Mouse (Mus musculus): Measurements from ENCODE around the gene Cfap43. TPM values are rescaled to one million over a fixed set of nuclear protein-coding genes. Genes with fewer than 3 reads are reported as not detected.
"Not testable (repeated sequence)": the region's sequence is repeated elsewhere in the genome, so short reads cannot be mapped to it uniquely, and the experiment has no call there.

Cfap43 gene
- total RNA-seq, 2 experiments from 2014 or later: not detected

DNA sequence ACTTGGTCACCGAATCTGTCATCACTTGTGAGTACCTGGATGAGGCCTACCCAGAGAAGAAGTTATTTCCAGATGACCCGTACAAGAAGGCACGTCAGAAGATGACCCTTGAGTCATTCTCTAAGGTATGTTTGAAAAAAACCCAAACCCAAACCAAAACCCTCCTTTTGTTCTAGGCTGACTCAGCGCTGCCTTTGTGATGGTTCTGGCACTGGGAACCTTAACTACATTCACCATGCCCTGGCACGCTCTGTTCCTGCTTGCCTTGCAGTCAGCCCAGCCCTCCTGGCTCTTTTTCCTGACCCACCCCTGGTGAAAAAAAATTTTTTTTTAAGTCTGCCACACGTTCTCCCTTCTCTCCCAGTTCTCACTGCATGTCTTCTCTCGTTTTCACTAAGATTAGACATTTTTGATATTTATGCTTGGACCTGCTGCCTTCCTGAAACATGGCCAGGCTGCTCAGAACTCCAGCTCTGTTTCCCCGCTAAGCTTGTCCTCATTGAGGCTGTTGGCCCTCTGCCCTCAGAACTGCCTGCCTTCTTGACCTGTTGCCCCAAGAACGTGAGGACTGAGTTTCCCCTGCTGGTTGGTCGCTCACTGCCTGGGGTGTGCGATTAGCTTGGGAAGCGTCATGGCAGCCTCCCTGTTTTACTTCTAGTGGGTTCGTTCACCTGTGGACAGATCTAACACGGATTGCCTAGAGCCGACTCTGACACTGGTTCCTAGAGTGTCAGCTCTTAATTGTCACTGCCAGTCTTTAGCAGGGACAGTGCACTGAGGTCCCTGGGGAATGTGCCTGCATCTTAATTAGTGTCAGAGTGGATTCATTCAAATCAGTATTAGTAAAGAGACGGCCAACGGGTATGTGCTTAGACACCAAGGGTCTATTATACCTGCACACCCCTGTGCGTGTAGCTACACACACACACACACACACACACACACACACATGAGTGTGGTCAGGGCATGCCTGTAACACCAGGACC lies 60.8 kb downstream of the Cfap43 start:
- intact Hi-C loops (cut with DNase I): no loop called here
- DNase-seq: no peak

DNA sequence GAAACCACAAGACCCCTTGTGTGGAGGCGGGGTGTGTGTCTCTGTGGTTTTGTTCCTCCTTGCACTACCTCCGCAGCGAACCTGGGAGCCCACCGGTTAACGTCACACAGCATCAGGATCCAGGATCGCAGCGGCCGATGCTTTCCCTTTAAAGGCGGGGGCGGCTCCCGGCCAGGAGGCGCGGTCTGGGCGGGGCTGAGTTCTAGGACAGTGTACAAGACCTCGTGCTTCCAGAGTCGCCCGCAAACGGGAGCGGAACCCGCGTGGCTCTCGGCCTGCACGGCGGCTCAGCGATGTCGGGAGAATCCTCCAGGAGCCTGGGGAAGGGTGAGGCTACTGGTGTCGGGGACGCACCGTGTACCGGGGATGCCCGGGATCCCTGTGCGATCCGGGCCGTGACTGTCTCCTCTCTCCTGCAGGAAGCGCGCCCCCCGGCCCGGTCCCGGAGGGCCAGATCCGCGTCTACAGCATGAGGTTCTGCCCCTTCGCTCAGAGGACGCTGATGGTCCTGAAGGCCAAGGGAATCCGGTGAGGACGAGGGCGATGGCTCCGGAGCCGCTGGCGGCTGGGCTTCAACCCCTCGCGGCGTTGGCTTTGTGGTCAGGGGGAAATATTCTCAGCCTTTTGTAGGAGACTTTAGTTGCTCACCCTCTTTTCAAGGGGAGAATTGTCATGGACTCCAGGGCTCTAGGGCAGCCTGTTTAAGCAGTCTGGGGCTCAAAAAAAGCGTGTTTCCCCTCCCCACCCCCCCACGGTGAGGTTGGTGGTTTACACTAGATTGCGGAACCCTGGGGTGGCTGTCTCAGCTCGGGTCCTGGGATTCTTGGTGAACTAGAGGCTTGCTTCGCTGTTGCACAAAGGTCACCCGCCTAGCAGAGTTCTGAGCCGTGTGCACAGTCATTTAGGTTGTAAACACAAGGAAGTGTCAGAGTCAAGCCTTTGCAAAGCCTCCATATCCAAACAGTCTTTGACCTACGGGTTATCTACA lies 64.0 kb downstream of the Cfap43 start, which contains the start of gene Gsto1:
Gene Gsto1 (plus strand): TSS at position 175 of the 988 bp plus-strand sequence.
- intact Hi-C loops (cut with DNase I): no loop called here
- DNase-seq: peak; percentile 90 to 91

DNA sequence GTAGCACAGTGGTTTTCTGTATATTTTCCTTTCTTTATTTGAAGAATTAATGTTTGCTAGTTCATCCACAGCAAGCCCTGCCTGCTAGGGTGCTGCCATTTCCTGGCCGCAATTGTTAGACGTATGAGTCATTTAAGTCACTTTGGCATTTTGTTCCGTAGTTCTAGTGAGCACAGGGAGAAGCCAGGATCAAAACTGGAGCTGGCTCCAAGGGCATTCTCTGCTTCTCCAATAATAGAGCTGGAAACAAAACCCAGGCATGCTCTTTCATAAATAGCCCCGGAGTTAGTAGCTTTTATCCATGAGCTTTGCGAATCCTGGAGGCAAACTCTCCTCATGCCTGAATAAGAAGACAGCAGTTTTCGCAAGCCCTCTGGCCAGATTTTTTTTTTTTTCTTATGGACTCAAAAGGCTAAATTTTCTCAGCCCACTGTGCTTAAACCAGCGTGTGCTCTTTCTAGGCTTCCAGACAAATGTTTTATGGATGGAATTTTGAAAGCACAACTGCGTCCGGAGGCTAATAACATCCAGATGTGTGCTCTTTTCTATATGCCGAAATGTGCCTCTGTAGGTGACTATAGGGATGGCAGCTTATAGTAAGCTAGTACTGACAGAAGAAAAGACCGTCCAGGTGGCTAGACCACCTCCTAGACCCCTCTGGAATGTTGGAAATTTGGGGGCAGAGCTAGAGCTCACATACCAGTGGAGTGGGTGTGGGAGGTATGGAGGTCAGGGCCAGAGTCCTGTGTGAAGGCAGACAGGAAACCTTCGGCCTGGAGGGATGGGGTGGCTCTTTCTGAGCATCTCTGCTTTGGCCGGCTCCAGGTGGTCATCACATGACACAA lies 64.9 kb downstream of the Cfap43 start:
- DNase-seq: peak; percentile 10 to 19
- intact Hi-C loops (cut with DNase I): no loop called here

DNA sequence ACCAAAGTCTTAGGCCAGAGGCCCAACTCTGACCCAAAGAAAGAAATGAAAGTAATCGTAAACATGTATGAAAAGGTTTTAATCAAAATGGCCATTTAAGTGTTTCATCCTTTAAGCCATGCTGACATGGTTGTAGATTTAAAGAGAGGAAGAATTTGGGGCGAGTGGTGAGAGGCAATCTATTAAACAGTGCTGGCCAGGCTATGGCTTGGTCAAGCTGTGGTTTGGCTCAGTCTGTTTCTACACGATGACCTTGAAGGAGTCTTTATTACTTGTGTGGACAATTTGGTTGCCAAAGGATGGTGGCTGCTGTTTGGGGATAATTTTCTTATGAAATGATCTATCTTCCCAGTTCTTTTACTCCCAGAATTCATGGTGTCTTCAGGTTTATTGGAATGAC lies 66.0 kb downstream of the Cfap43 start:
- intact Hi-C loops (cut with DNase I): no loop called here
- no peak for DNase-seq

DNA sequence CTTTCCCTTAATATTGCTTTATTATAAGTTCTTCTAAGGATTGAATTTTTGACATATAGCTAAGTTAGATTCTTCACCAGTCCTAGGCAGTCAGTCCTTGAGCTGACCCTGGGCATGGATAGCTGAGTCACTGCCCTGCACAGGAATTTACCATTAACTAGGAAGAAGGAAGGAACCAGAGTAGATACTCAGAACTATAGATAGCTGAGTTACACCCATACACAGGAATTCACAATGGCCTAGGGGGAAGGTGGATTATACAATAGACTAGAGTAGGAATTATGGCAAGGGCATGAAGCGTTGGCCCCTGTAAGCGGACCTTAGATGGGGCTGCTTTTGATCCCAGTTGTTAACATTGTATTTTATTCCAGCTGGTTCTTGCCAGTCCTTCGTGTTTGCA lies 67.0 kb downstream of the Cfap43 start:
- DNase-seq; intact Hi-C loops (cut with DNase I): not testable (repeated sequence)

DNA sequence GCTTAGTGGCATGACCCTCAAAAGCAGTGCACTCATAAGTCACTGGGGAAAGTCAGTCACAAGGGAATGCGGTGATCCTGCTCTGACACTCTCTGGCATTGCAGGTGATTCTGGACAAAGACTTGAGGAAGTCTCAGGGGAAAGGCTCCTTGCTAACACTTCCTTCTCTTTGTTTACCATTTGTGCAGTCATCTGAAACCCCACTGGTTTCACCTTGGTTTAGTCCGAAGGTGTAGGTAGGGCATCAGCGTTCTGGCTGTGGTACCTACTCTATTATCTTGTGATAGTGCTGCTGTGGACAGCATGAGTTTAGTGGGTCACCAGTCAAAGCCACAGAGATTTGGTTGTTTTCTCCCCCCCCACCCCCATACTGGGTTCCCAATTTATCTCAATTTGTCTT lies 69.4 kb downstream of the Cfap43 start:
- intact Hi-C loops (cut with DNase I): no loop called here
- no peak for DNase-seq

DNA sequence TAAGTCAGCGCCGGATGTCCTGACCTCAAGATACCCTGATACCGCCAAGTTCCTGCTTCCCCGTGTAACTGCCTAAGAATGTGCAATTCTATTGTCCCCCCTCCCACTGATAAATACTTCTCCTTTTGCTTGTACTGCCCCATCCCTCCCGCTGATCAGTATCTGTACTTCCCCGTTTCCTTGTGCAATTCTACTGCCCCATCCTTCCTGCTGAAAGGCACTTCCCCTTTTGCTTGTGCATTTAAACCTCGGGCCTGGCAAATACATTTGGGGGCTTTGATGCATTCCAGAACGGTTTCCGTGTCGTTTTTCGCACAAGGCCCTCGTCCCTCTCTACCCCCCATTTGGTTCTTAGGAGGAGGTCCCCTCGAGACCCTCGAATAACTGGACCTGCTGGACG lies 77.9 kb downstream of the Cfap43 start:
- intact Hi-C loops (cut with DNase I); DNase-seq: not testable (repeated sequence)

DNA sequence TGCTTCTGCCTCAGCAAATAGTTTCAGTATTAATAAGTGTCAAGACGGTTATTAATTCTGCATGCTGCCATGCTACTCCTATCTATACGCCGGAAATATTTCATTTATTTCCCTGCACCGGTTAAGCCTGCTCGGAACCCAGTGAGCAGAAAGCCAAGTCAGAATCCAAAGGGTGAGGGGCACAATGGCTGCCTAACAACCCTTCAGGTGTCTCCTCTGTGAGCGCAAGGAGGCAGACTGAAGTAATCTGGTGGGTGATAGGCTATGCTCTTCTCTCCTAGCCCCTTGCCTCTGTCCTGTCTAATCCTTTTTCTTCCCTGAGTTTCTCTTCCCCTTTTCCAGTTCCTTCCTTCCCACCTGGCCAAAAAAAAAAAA lies 81.6 kb downstream of the Cfap43 start:
- intact Hi-C loops (cut with DNase I): no loop called here
- DNase-seq: no peak

DNA sequence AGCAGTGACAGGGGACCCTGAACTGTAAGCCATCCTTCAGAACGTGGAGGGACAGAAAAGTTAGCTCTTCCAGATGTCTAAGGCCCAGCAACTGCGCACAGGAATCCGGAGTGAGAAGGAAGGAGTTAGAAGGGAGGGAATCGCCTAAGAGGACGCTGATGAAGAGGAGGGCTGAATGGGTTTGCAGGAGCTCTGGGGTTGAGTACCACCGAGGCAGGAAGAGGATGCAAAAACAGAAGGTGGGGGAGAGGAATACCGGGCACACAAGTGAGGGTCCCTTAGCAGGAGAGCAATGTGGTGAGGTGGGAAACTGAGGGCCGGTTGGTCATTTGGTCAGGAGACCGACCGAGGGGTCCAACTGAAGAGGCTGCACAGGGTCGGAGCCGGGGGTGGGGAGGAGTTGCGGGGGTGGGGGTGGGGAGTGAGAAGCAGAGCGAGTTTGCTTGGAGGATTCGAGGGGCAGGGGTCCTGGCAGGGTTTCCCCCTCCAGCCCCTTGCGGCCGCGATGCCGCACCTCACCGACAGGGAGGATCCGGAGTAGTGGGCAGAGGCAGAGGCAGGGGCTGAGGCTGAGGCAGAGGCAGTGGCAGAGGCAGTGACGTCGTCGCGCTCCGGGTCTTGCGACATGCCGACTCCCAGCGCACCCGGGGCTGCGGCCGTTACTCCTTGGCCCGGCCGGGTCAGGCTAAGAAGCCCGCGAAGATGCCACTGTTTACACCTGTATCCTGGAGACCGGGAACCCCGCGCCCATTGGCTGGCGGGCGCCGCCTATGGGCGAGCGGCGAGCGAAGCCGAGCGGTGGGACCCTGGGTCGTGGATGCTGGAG lies 82.2 kb downstream of the Cfap43 start:
- DNase-seq: peak; percentile 17 to 41
- intact Hi-C loops (cut with DNase I): no loop called here

DNA sequence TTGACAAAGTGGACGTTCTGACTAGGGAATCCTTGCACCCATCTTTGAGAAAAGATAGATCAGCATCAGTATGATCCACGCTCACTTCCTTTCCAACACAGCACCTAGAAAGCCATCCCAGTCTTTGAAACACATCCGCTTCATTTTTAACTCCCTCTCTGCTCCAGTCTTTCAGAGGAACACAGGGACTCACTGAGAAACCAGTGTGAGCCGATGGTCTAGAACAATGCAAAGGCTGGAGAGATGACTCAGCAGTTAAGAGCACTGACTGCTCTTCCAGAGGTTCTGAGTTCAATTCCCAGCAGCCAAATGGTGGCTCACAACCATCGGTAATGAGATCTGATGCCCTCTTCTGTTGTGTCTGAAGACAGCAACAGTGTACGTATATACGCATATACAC lies 83.3 kb downstream of the Cfap43 start:
- DNase-seq: no peak

DNA sequence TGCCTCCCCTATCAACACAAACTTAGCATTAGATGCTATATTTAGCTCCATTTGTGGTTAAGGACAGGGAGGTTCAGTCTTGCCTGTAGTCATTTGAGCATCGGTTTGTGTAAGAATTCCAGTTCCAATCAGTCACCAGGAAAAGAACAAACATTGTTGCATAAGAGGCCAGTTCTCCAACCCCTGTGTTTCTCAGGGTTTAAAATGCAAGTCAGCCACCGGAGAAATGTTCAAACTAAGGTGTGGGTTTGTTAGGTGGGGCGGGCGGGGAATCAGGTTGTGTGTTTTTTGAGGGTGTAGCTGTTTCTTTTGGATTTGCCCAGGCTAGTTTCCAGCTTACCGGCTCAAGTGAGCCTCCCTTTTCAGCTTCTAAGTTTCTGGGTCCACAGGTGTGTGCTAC lies 84.5 kb downstream of the Cfap43 start:
- intact Hi-C loops (cut with DNase I): no loop called here

More for the DNA sequence above, 83.3 kb downstream of the Cfap43 start:
- intact Hi-C loops (cut with DNase I): no loop called here

DNA sequence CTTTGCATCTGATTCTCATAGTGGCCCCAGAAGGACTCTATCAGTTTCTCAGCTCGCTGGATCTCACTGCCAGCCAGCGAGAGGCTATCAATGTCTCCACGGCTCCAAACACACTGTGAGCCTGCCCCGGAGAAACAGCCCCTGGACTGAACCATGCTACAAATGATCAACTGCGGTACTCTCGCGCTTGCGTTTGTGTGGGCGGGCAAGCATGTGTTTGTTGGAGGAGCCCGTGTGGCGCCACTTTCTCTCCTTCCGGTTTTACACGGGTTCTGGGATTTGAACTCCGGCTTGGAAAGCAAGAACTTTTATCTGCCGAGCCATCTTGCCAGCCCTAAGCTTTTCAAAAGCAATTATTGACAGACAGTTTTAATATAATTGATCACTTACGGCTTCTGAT lies 86.8 kb downstream of the Cfap43 start:
- intact Hi-C loops (cut with DNase I): no loop called here
- no peak for DNase-seq

More for the DNA sequence above, 84.5 kb downstream of the Cfap43 start:
- DNase-seq: no peak

DNA sequence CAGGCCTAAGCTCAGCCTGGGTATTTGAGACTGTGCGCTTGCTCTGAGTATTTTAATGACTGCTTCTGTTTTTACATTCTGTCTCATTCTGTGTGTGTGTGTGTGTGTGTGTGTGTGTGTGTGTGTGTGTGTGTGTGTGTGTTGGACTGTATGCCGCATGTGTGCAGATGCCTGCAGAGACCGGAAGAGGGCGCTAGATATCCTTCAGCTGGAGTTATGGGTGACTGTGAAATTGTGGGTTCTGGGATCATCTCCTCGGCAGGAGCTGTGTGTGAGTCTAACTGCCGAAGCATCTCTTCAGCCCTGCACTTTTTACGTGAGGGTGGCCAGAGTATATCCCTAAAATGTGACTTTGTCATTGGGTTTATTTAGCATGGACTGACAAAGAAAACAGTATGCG lies 88.0 kb downstream of the Cfap43 start:
- no peak for DNase-seq
- intact Hi-C loops (cut with DNase I): no loop called here

DNA sequence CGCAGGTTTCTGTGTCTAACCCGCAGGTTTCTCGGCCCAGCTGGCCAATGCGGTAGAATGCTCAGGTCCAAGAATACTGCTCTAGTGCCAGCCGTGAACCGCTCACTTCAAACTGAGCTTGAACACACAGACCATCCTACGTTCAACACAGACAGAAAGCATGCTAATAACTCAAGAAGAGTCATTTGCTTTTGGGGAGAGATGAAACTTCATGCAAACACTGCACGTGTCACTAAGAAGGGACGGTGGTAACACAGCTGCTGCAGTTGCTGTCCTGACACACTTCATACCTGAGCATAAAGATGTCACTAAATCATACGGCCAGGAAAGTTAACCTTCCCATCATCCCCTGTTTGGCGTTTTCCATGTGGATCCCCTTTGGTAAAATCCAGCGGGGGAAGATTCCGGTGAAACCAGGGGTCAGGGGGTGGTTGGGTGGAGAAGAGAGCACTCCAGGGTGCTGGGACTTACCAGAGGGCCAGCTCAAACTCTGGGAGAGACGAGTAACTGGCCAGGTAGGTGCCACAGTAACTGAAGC lies 89.1 kb downstream of the Cfap43 start:
- no peak for DNase-seq
- intact Hi-C loops (cut with DNase I): loop anchor here (10.0 kb wide), 1 partner anchor 565 kb away; no protein-coding TSS in a partner anchor

DNA sequence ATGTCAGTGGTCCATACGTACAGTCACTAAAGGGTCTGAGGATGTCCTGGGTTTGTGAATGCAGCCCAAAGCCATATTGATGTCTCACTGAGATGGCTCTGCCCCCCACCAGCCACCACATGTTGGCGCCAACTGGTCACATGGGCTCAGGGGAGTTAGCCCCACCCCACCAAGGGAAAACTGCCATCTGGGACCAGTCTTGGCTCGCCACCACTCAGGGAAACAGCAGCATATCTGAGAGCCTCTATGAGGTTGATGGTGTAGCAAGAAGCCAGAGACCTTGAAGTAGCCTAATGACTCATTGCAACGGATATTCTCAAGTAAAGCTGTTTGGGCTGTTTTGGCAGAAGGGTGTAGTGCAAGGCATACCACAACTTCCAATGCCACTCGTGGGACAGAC lies 95.1 kb downstream of the Cfap43 start:
- DNase-seq: no peak
- intact Hi-C loops (cut with DNase I): loop anchor here (10.0 kb wide), 1 partner anchor 559 kb away; no protein-coding TSS in a partner anchor

DNA sequence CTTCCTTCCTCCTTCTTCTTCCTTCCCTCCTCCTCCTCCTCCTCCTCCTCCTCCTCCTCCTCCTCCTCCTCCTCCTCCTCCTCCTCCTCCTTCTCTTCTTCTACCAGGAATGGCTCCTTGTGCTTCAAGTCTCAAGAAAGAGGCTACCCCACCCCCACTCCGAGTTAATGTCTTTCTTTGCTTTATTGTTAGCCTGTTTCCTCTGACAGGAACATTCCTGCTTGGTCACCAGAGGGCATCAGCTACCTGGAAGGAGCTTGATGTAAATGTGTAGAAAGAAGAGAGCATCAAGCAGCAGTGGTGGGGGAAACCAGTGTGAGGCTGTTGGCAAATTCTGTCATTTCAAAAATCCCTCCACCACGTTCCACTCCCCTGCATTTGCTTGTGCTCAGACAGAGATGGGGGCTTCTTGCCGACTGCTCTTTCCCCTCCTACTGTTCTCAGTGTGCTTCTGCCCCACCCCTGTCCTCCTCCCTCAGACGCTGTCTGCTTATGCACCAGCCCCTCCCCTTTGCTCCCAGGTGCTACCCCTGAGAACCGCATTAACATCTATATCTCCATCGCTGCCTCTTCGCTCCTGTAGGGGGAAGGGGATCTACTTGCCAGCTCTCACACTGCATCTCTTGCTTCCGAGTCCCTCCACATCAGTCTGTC lies 96.8 kb downstream of the Cfap43 start:
- intact Hi-C loops (cut with DNase I): loop anchor here (2.0 to 10.0 kb wide), 2 partner anchors 465 to 557 kb away; no protein-coding TSS in a partner anchor
- no peak for DNase-seq

DNA sequence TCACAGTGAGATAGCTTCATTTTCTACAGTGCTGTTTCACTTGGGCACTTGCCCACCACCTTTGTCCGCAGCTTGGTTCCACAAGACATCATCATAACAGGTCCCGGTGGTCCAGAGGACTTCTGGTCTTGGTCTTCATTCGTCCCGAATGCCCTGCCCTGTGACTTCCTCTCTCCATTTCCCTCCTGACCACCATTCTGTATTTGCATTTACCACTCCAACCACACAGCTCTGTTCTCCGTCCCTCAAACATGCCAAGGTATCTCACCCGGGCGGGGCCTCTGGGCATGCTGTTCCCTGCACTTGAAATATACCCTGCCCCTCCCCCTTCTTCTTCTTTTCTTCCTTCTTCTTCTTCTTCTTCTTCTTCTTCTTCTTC lies 97.6 kb downstream of the Cfap43 start:
- peak in 1 of 2 experiments; percentile 7 for DNase-seq
- intact Hi-C loops (cut with DNase I): loop anchor here (1.0 to 10.0 kb wide), 3 partner anchors 162 to 557 kb away; no protein-coding TSS in a partner anchor
